Mouse (Mus musculus) forebrain, embryonic 13.5 days (tissue): ENCODE results near the gene Zfp575. TPM values are rescaled to one million over a fixed set of nuclear protein-coding genes. Genes with fewer than 3 reads are reported as not detected.
"Not testable (repeated sequence)": the region's sequence is repeated elsewhere in the genome, so short reads cannot be mapped to it uniquely, and the experiment has no call there.

Experiments used
- ATAC-seq: fragments of 200-750 bp; cut with Nextera tagmentation; 2 replicates; pipeline ENCODE4 v1.8.0; 2017
- H3K27ac ChIP-seq: fragments of 300-500 bp; sonication (generic); 2 replicates; pipeline ENCODE4 v1.5.1; 2015; ENCODE audit warnings: inconsistent platforms, mild to moderate bottlenecking, moderate library complexity
- H3K27me3 ChIP-seq: fragments of 300-500 bp; sonication (generic); 2 replicates; pipeline ENCODE4 v1.6.1; 2015; ENCODE audit warnings: mild to moderate bottlenecking, inconsistent platforms
- H3K36me3 ChIP-seq: fragments of 300-500 bp; sonication (generic); 2 replicates; pipeline ENCODE4 v1.6.1; 2015; ENCODE audit warnings: mild to moderate bottlenecking, inconsistent platforms; ENCODE audit not compliant: poor library complexity, severe bottlenecking
- H3K4me1 ChIP-seq: fragments of 300-500 bp; sonication (generic); 2 replicates; pipeline ENCODE4 v1.6.1; 2015; ENCODE audit warnings: inconsistent platforms
- H3K4me2 ChIP-seq: fragments of 300-500 bp; sonication (generic); 2 replicates; pipeline ENCODE4 v1.6.1; 2015; ENCODE audit warnings: inconsistent platforms, mild to moderate bottlenecking, moderate library complexity
- H3K4me3 ChIP-seq: fragments of 300-500 bp; sonication (generic); 2 replicates; pipeline ENCODE4 v1.5.1; 2015; ENCODE audit warnings: mild to moderate bottlenecking, inconsistent platforms
- H3K9ac ChIP-seq: fragments of 300-500 bp; sonication (generic); 2 replicates; pipeline ENCODE4 v1.6.1; 2015; ENCODE audit warnings: mild to moderate bottlenecking, inconsistent platforms
- H3K9me3 ChIP-seq: fragments of 300-500 bp; sonication (generic); replicated peaks from 2 replicates; pipeline ENCODE4 v1.6.1; 2016; ENCODE audit warnings: inconsistent platforms
- WGBS: fragments of 180-500 bp; shearing (Covaris S2); methylation state at CpG from one replicate; pipeline ENCODE4 v1.1.7; 2015; 5-methylcytosine and 5-hydroxymethylcytosine counted together
- polyA plus RNA-seq: library from polyadenylated mRNA; unstranded; fragments of >200 nt; fragmentation: Nextera tagmentation; extraction: Ambion mirVana; gene quantifications from 2 replicates; pipeline ENCODE4 v1.2.1, GENCODE M21; 2015

The Zfp575 gene
- 4.7 and 5.1 TPM in 2 replicates for polyA plus RNA-seq

DNA sequence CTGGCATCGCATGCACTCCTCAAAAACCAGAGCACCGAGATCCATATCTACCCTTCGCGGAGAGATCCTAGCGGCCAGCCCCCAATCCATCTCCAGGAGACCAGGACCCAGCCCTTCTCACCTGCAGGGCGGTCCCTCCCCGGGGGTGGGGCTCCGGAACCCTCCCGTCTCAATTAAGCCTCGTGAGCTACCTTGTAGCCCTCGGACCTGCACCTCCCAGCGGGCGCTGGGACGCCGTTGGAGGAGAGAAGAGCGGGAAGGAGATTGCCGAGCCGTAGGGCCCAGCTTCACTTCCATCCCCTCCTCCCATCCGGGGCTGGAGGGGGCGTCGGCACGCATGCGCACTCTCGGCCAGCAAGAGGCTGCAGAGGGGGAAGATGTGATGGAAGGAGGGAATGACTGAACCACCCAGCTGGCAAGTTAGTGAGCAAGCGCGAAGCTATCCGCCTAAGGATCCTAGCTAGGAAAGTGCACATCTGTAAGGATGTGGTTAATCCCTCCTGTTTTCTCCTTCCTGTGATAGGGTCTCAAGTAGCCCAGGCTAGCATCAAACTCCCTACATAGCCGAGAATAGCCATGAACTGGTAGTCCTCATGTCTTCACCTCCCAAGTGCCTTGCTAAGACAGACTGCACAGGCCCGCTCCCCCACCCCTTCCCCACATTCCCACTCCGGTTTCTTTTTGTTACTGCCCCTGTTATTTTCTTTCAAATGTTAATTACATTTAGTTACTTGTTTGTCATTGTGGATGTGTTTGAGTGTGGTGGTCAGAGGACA lies at the start of gene Zfp575, which contains the start of gene Ethe1:
Gene Zfp575 (minus strand): TSS at position 312 of the 776 bp plus-strand sequence.
Gene Ethe1 (plus strand): TSS at position 214 of the 776 bp plus-strand sequence.
- Histone ChIP-seq H3K9me3 (no peaks in the 10 kb centered on the region), H3K4me3 (peak within 1 kb of the TSS; percentile 47), H3K27ac (no peak within 1 kb of the TSS), H3K9ac (peak within 1 kb of the TSS; percentile 78), H3K4me1 (peaks cover 14% of the 10 kb centered on the region; the same call in 1 of the 2 replicates), H3K4me2 (peak within 1 kb of the TSS; percentile 65), H3K27me3 (peaks cover 28% of the 10 kb centered on the region), H3K36me3 (no peaks in the 10 kb centered on the region)
- peak; percentile 79 for ATAC-seq
- 5% methylated on average over 30 of the region's 30 CpGs for WGBS

DNA sequence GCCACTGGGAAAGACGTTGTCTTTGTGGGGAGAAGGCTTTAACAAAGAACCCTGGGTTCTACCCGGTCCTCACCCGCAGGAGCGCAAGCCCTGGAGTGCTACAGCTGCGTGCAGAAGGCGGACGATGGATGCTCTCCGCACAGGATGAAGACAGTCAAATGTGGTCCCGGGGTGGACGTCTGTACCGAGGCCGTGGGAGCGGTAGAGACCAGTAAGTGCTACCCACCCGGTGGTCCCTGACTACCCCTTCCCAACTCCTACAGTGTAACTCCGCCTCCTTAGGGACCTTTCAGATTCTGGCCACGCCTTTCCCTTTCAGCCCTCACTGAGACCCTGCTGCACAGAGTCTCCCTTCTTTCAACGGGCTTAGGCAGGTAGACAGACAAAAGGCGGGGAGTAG lies 49.6 kb upstream of the Zfp575 start:
- peak; percentile 27; the same call in 1 of the 2 replicates for ATAC-seq
- peak overlapping the region; percentile 77 for H3K4me2 ChIP-seq
- no peaks in the 10 kb centered on the region for H3K9me3 ChIP-seq
- peaks cover 68% of the 10 kb centered on the region for H3K27me3 ChIP-seq
- peak overlapping the region; percentile 20 for H3K4me3 ChIP-seq
- H3K27ac ChIP-seq = no peak overlapping the region
- 1% methylated on average over 18 of the region's 18 CpGs for WGBS
- no peak overlapping the region for H3K9ac ChIP-seq
- no peaks in the 10 kb centered on the region for H3K36me3 ChIP-seq
- peaks cover 21% of the 10 kb centered on the region for H3K4me1 ChIP-seq

DNA sequence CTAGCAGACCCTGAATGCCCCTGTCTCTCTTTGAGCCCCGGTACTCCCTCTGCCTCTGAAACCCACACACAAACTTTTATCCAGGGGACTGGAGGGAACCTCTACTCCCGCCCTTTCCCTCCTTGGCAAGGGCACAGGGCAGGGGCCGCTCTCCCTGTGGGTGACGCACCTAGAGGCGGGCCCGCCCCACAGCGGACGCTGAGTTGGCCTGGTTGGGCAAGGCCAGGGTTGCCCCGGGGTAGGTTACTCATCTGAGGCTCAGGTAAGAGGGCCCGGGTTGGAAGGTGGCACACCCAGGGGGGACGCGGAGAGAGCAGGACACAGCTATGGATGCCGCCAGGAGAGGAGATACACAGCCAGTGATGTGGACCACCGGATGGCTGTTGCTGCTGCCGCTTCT lies 48.8 kb upstream of the Zfp575 start, which contains the start of gene Lypd3:
Gene Lypd3 (plus strand): TSS at position 287 of the 400 bp plus-strand sequence.
- H3K27me3 ChIP-seq = peaks cover 62% of the 10 kb centered on the region
- no peak within 1 kb of the TSS for H3K9ac ChIP-seq
- peaks cover 21% of the 10 kb centered on the region for H3K4me1 ChIP-seq
- H3K36me3 ChIP-seq = no peaks in the 10 kb centered on the region
- peak within 1 kb of the TSS; percentile 77 for H3K4me2 ChIP-seq
- no peaks in the 10 kb centered on the region for H3K9me3 ChIP-seq
- ATAC-seq = no peak
- 12% methylated on average over 15 of the region's 15 CpGs for WGBS
- H3K4me3 ChIP-seq = peak within 1 kb of the TSS; percentile 20
- H3K27ac ChIP-seq = no peak within 1 kb of the TSS

DNA sequence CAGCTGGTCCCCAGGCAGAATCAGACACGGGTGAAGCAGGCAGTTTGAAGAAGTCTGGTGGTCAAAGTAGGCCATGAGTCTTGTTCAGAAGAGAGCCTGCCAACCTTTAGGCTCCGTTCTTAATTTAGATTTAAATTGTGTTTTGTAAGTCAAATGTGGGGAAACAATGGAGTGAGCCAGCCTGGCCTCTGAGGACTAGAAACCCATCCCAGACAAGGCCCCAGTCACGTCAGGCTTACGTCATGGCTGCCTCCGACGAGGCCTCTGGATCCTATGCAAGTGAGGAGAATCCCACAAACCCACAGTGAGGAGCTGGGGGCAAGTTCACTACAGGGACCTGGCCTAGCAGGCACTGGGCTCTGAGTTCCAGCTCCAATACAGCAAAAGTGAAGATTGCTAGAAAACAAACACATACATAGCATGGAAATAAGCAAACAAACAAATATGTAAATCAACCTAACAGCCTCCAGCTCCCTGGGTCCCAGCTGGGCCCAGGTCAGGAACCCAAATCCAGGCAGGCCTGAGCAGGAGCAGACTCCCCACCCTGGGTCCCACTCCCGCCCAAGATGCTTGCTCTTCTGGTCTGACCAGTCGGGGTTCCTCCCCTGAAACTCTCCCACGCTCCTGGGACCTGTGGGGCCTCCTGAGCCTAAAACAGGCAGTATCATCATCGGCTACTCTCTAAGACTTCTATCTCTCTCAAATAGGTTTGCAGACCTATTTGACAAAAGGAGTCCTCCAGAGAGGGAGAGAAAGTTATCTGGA lies 42.9 kb upstream of the Zfp575 start:
- peaks cover 11% of the 10 kb centered on the region for H3K4me1 ChIP-seq
- 0 out of 2 replicates have a peak, but pooled peaks cover 7% of the 10 kb centered on the region for H3K27me3 ChIP-seq
- 71% methylated on average over 10 of the region's 10 CpGs for WGBS
- no peak overlapping the region for H3K9ac ChIP-seq
- no peak overlapping the region for H3K27ac ChIP-seq
- no peak overlapping the region for H3K4me3 ChIP-seq
- H3K36me3 ChIP-seq = no peaks in the 10 kb centered on the region
- no peak overlapping the region for H3K4me2 ChIP-seq
- no peaks in the 10 kb centered on the region for H3K9me3 ChIP-seq
- no peak for ATAC-seq

DNA sequence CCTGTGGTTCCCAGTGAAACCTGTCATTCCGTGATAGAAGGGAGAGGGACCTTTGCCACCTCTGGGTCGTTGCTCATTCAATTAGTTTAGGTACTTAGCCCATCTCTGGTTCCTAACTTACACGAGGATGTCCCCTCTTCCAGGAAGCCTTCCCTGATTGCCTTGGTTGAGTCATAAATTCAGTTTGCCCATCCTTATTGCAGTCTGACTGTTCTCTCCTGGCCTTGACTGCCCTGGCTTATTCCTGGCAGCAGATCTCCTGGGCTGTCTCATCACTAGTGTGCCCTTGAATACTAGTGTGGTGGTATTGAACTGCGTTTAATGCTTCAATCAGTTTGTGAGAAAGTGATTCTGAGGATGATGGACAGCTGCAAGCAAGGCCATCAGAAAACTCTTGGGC lies 42.2 kb upstream of the Zfp575 start:
- 65% methylated on average over 4 of the region's 4 CpGs for WGBS
- Histone ChIP-seq H3K27me3 (0 out of 2 replicates have a peak, but pooled peaks cover 4% of the 10 kb centered on the region), H3K9ac (no peak overlapping the region), H3K4me2 (no peak overlapping the region), H3K27ac (no peak overlapping the region), H3K4me1 (peaks cover 11% of the 10 kb centered on the region), H3K4me3 (no peak overlapping the region), H3K36me3 (no peaks in the 10 kb centered on the region), H3K9me3 (no peaks in the 10 kb centered on the region)
- ATAC-seq = no peak

DNA sequence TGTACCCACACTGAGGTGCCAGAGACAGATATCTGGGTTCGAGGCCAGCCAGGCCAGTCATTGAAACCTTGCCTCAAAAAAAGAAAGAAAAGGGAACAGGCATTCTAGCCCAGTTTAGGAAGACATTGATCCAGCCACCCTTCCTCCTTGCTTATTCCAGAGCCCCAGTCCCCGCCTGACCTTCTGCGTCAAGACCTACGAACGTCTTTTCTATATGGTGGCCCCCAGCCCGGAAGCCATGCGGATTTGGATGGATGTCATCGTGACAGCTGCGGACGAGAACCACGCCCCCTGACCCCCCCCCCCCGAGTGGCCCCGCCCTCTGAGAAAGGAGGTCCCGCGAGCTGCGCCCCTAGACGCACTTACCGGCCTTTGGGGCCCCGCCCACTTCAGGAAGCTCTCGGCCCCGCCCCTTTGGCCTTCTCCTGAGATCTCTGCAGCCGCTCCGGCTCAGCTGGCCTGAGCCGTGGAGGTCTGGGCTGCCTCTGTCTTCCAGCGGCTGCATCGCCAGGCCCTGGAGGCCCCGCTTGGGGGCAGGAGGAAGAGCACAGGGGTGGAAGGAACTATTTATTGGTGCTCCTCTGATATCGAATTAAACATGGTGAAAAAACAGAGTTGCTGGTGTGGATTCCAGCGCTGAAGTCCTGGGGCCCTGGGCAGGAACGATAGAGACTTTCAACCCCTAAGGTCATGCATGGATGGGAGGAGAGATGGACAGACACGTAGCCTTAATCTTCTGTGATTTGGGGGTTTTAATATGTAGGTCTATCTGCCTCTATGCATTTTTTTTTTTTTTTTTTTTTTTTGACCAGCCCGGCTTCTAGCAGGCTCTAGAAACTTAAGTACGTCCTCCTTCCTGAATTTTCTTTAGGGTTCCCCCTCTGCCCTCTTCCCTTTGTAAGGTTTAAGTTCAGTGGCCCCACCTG lies 41.5 kb upstream of the Zfp575 start:
- Histone ChIP-seq H3K4me2 (peak overlapping the region; percentile 56), H3K9ac (peak overlapping the region; percentile 51; the same call in 1 of the 2 replicates), H3K27ac (no peak overlapping the region), H3K4me1 (peaks cover 11% of the 10 kb centered on the region), H3K27me3 (0 out of 2 replicates have a peak, but pooled peaks cover 2% of the 10 kb centered on the region), H3K36me3 (no peaks in the 10 kb centered on the region), H3K4me3 (peak overlapping the region; percentile 30), H3K9me3 (no peaks in the 10 kb centered on the region)
- peak; percentile 85 for ATAC-seq
- WGBS = 10% methylated on average over 28 of the region's 33 CpGs

DNA sequence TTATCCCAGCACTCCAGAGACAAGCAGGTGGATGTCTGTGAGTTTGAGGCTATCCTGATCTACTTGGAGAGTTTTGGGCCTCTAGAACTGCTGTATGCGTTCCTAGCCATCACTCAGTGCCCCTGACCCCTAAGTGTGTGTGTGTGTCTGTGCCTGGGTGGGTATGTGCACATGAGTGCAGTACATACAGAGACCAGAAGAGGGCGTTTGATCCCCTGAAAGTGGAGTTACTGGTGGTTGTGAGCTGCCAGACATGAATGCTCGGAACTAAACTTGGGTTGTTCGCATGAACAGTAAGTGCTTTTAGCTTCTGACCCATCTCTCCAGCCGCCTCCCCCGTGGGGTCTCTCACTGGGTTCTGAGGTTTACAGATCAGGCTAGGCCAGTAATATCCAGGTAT lies 35.5 kb upstream of the Zfp575 start:
- no peak overlapping the region for H3K9ac ChIP-seq
- H3K27me3 ChIP-seq = no peaks in the 10 kb centered on the region
- H3K4me2 ChIP-seq = no peak overlapping the region
- H3K27ac ChIP-seq = no peak overlapping the region
- no peak for ATAC-seq
- no peak overlapping the region for H3K4me3 ChIP-seq
- no peaks in the 10 kb centered on the region for H3K36me3 ChIP-seq
- 0 out of 2 replicates have a peak, but pooled peaks cover 4% of the 10 kb centered on the region for H3K4me1 ChIP-seq
- peaks cover 8% of the 10 kb centered on the region; the same call in 1 of the 2 replicates for H3K9me3 ChIP-seq
- 80% methylated on average over 6 of the region's 6 CpGs for WGBS

DNA sequence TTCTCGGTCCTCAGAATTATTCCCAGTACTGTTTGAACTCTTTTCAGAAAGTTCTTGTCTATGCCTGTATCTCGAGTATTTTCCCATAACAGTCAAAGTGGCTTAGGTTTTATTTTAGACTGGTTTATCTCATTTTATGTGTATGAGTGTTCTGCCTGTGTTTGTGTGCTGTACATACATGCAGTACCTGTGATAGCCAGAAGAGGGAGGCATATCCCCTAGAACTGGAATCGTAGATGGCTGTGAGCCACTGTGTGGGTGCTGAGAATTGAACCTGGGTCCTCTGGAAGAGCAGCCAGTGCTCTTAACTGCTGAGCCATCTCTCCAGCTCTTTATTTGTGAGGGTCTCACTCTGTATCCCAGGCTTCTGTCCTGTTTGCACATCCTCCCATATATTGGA lies 33.8 kb upstream of the Zfp575 start:
- 79% methylated on average over 3 of the region's 3 CpGs for WGBS
- Histone ChIP-seq H3K27me3 (no peaks in the 10 kb centered on the region), H3K27ac (no peak overlapping the region), H3K9ac (no peak overlapping the region), H3K9me3 (peaks cover 8% of the 10 kb centered on the region; the same call in 1 of the 2 replicates), H3K4me3 (no peak overlapping the region), H3K4me1 (0 out of 2 replicates have a peak, but pooled peaks cover 4% of the 10 kb centered on the region), H3K4me2 (no peak overlapping the region), H3K36me3 (no peaks in the 10 kb centered on the region)
- no peak for ATAC-seq

DNA sequence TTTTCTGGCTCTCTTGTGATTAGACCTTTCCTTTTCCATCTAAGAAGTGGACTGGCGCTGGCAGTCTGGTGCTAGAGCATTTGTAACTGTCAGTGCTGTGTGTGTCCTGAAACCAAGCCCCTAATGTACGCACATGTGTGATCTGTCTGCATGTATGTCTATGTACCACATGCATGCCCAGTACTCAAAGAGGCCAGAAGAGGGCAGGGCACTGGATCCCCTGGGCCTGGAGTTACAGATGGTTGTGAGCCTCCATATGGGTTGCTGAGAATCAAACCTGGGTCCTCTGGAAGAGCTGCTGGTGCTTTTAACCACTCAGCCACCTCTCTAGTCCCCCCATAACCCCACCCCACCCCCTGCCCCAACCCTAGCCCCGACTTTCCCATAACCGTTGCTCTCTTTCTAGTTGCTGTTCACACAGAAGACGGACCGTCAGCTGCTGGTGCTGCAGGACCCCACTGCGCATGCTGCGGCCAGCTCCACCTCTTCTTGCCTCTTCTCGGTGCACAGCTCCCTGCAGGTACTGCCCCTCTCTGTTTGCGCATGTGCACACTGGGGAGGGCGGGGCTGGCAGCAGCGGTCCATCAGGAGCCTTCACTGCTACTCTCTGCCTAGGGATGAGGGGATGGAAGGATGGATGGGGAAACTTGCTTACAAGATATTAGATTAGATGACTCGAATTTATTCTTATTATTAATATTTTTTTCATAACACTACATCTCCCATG lies 32.4 kb upstream of the Zfp575 start:
- H3K9ac ChIP-seq = no peak overlapping the region
- H3K9me3 ChIP-seq = peaks cover 8% of the 10 kb centered on the region; the same call in 1 of the 2 replicates
- H3K27ac ChIP-seq = no peak overlapping the region
- ATAC-seq = no peak
- H3K4me3 ChIP-seq = no peak overlapping the region
- H3K4me2 ChIP-seq = no peak overlapping the region
- WGBS = 43% methylated on average over 13 of the region's 13 CpGs
- 0 out of 2 replicates have a peak, but pooled peaks cover 4% of the 10 kb centered on the region for H3K27me3 ChIP-seq
- H3K36me3 ChIP-seq = no peaks in the 10 kb centered on the region
- no peaks in the 10 kb centered on the region for H3K4me1 ChIP-seq

DNA sequence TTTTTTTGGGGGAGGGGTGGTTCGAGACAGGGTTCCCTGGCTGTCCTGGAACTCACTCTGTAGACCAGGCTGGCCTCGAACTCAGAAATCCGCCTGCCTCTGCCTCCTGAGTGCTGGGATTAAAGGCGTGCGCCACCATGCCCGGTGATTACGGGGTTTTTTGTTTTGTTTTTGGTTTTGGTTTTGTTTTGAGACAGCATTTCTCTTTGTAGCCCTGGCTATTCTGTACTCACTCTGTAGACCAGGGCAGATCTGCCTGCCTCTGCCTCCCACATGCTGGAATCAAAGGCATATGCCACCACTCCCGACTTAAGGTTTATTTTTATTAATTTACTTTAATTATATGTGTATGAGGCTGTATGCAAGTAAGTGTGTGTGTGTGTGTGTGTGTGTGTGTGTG lies 30.9 kb upstream of the Zfp575 start:
- not testable (repeated sequence) for H3K4me2 ChIP-seq, H3K27ac ChIP-seq, H3K9ac ChIP-seq, ATAC-seq, H3K4me1 ChIP-seq, H3K4me3 ChIP-seq, H3K9me3 ChIP-seq, H3K36me3 ChIP-seq
- WGBS = 90% methylated on average over 8 of the region's 8 CpGs
- peaks cover 11% of the 10 kb centered on the region for H3K27me3 ChIP-seq

DNA sequence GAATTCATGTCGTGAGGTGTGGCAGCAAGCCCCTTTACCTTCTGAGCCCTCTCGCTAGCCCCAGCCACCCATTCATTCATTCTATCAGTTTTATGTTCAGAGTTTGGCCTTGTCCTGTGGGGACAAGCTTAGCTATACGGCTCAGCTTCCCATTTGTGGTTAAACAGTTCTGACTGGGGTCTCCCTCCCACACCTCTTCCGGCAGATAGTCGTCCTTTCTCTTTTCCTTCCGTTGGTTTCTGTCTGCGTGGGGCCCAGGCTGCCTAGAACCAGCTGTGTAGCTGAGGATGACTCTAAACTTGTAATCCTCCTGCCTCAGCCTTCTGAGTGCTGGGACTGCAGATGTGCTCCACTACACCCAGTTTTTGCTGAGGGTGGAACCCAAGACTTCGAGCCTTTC lies 30.3 kb upstream of the Zfp575 start:
- Histone ChIP-seq H3K9ac (no peak overlapping the region), H3K4me2 (no peak overlapping the region), H3K4me3 (no peak overlapping the region), H3K27me3 (peaks cover 17% of the 10 kb centered on the region), H3K27ac (no peak overlapping the region), H3K9me3 (peaks cover 8% of the 10 kb centered on the region; the same call in 1 of the 2 replicates), H3K4me1 (peaks cover 1% of the 10 kb centered on the region; the same call in 1 of the 2 replicates), H3K36me3 (no peaks in the 10 kb centered on the region)
- 84% methylated on average over 8 of the region's 8 CpGs for WGBS
- ATAC-seq = no peak
